Mouse (Mus musculus) cortical plate, adult 2 months (tissue): ENCODE measurements around the gene Klhl25.
"Not testable (repeated sequence)": the region's sequence is repeated elsewhere in the genome, so short reads cannot be mapped to it uniquely, and the experiment has no call there.

Experiments
- CTCF ChIP-seq: fragments of 200-500 bp; IDR thresholded peaks from 2 replicates; pipeline ENCODE4 v1.5.1; 2011; ENCODE audit warnings: mild to moderate bottlenecking, control low read depth, low read length; ENCODE audit not compliant: insufficient read depth; ENCODE audit errors: extremely low read depth
- POLR2A ChIP-seq: fragments of 200-500 bp; IDR thresholded peaks from 2 replicates; pipeline ENCODE4 v1.6.1; 2011; ENCODE audit warnings: mild to moderate bottlenecking, low read length, control low read depth; ENCODE audit not compliant: insufficient read depth; ENCODE audit errors: extremely low read depth

DNA sequence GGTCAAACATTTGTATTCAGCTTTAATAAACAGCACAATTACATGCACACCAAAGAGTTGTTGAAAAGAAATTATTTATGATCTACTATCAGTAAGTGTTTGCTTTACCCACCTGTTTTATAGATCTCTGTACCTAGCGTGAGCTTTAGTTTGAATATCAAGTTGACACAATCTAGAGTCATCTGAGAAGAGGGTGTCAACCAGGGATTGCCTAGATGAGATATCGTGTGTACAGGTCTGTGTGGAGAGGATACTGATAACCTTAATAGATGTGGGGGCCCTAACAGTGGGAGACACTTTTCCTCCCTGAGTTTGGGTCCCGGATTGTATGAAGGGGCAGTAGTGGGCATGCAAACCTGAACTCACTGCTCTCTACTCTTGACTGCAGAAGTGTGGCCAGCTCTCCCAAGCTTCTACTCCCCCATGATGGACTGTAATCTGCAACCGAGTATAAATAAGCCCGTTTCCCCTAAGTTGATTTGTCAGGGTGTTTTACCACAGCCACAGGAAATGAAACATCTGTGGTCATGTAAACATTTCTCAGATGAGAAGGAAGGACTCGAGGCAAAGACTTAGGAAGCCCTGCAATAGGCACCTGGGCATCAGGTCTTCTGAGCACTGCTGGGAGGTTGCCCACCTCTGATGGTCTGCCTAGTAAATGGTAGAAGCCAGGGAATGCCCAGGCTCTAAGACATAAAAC is 13.0 kb upstream of the Klhl25 start:
- TF ChIP-seq POLR2A, CTCF: not testable (repeated sequence)
